Mouse (Mus musculus): ENCODE data around the gene Cfap126. TPM values are rescaled to one million over a fixed set of nuclear protein-coding genes. Genes with fewer than 3 reads are reported as not detected.
"Not testable (repeated sequence)": the region's sequence is repeated elsewhere in the genome, so short reads cannot be mapped to it uniquely, and the experiment has no call there.

Cfap126 gene
- polyA plus RNA-seq, 2 experiments from 2014 or later: 4.8 to 5.5 TPM

DNA sequence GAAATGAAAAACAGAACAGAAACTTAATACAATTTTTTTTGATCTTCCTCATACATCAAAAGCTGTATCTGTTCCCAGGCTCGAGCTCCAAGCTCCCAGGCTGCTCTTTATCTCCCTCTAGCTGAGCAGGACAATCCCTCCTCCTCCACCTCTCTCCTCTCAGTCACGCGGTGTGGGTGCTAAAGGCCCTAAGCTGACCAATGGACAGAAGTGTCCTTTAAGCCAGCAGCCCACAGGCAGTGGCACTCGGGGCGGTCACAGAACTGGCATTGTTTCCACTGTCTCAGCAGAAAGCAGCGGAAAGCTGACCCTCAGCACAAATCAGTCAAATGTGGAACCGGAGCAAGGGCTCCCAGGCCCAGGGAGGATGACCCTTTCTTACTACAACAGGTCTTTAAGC, 15.5 kb downstream of the Cfap126 start:
- ATAC-seq: no peak

DNA sequence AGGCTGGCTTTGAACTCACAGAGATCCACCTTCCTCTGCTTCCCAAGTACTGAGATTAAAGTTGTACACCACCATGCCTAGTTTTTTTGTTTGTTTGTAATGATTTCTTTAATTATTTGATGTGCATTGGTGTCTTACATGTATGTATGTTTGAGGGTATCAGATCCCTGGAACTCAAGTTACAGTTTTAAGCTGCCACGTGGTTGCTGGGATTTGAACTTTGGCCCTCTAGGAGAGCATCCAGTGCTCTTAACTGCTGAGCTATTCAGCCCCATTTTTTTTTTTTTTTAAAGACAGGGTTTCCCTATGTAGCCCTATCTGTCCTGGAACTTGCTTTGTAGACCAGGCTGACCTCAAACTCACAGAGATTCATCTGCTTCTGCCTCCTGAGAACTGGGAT, 17.3 kb downstream of the Cfap126 start:
- no peak for ATAC-seq

DNA sequence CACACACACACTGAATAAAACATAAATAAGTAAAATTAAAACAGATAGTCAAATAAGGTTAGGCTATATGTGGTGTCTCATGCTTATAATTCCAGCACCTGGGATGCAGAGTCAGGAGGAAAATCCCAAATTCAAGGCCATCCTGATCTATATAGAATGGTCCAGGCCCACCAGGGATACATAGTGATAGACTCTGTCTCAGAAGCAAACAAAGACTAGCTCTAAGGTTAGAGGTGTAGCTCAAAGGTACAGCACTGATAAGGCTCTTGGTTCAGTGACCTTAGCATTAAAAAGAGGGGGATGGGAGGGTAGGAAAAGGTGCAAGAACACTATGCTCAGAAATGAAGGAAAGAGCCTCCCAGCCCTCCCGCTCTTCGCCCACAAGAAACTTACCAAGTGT, 21.9 kb downstream of the Cfap126 start:
- ATAC-seq: no peak

DNA sequence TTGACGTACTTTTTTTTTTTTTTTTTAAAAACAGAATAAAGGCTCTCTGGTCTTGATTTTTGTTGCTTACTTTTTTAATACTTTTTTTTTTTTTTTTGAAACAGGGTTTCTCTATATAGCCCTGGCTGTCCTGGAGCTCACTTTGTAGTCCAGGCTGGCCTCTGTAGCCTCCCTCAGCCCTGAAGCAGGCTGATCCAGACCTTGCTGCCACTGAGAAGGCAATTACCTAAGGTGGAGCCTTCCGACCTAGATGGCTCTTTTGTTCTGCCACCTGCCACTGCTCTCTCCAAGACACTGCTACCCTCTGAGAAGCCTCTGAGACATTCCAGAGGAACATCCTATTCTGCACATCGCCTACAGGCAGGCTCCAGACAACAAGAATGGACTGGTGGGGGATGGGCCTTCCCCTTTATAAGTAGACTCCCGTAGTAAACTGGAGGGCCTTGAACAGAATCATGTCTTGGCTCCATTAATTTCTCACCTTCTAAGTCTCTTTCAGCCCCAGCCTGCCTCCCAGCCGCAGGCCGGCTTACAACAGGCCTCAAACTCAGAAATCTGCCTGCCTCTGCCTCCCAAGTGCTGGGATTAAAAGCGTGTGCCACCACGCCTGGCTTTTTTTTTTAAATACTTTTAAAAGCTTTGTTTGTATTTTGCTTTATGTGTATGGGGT, 23.9 kb downstream of the Cfap126 start:
- ATAC-seq: not testable (repeated sequence)

DNA sequence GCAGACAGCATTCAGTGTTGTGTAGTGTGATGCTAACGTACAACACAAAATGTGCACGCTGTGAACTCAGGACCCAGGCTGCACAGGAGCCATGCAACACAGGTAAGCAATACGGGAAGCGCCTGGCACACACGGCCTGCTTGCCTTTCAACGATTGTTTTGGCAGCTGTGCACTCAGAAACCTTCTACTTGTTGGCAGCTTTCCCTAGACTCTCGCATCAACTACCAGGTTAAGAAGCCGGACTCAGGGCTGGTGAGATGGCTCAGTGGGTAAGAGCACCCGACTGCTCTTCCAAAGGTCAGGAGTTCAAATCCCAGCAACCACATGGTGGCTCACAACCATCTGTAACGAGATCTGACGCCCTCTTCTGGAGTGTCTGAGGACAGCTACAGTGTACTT, 29.3 kb downstream of the Cfap126 start:
- ATAC-seq: not testable (repeated sequence)

DNA sequence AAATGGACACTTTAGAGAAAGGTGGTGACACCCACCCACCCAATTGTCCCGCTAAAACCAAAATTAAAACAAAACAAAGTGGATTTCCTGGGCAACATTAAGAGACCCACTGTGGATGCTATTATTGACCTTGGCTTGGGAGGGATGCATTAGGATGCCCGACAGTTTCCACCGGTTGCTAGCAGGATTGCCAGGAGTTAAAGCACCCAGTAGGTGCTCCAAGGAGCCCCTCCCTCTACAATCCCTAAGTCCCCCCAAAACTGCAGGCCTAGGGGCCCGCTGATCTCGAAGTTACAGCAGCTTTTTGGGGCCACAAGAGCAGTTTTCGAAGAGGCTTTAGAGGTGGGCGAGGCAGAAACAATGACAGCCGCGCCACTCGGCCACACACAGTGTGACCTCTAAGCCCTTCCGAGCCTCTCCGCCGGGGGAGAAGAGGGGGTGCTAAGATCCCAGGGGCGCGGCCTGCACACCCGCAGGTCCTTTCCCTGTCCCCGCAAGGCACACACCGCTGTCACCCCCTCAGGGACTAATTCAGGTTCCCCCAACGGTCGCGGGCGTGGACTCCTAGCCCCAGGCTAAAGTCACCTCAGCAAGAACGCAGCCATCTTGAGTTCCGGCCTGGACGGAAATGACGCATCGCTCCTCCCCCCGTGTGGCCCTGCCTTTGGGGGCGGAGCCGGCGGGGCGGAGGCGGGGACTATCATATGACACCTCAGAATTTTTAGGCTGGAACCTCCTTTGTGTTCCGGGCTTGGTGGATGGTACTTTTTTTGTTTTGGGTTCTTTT, 36.4 kb downstream of the Cfap126 start, which contains the start of the genes Sdhc and Mpz:
Gene Sdhc (minus strand): TSS at position 630 of the 787 bp plus-strand sequence.
Gene Mpz (plus strand): TSS at position 738 of the 787 bp plus-strand sequence.
- ATAC-seq: peak; percentile 99

DNA sequence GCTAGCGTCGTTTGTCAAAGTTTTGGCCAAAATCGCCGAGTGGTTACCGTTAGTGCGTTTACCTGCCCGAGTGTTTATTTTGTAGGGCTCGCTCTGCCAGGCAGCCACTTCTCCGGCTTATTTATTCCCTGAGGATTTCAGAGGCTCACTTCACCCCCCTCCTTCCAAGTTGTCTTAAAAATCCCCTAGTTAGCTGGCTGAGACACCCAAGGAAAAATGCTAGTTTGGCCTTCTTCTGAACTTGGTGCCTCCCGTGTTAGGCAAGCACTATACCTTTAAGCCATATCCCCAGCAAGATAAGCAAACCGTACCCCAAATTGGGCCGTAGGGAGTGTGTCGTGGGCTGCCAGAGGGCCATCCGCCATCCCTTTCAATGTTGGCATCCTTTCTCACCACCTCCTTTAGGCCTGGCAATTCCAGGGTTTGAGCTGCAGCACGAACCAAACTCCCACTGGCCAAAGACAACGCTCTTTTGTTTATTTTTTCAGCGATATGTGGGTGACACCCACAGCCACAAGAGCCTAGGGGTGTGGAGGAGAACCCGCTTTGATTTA, 37.2 kb downstream of the Cfap126 start:
- peak; percentile 25 for ATAC-seq

DNA sequence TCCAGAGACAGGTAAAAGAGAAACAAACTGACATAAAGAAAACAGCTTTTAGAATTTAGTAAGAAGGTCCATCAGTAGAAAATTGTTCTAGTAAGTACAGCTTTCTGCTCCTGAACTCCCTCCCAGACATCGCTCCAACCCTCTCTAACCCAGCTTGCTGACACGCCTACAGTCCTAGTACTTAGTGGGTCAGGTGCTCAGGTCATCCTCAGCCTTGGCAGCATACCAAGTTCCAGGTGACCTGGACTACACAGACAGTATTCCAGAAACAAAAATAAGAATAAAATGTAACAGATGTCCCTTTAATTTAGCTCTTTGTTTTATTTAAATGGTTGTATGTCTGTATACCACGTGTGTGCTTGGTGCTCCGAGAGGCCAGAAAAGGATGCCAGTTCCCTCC, 38.2 kb downstream of the Cfap126 start:
- ATAC-seq: no peak

DNA sequence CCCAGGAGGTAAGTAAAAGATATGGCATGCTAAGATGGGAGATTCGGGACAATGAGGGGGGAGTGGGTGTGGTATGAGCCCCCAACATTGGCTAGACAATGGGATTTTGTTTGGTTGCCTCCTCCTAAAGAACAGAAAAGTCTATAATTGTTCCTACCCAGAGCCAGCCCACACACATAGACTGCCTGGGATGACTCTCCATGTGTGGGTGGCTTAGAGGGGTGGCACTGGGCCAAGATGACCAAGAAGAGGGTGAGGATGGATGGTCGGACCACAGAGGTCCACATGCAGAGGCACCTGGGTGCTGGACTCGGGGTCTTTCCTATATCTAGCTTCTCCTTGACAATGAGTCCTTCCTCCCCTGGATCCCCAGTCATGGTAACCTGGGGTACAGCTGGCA, 42.9 kb downstream of the Cfap126 start:
- no peak for ATAC-seq

DNA sequence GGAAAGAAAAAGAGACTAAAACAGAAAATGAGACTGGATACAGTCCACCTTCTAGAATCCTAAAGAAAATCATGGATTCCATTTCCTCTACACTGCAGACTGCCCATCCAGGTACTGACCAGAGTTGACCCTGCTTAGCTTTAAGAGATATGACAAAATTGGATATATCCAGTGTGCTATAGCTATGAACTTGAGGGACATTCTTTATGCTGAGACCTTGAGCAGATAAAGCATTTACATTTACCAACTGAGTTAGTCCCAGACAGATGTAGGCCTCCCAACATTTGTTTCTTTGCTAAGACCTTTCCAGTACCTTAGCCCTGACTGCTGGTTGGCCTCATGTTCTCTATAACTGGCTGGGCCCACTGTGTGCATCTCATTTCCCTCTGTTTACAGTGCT, 44.2 kb downstream of the Cfap126 start:
- ATAC-seq: no peak

DNA sequence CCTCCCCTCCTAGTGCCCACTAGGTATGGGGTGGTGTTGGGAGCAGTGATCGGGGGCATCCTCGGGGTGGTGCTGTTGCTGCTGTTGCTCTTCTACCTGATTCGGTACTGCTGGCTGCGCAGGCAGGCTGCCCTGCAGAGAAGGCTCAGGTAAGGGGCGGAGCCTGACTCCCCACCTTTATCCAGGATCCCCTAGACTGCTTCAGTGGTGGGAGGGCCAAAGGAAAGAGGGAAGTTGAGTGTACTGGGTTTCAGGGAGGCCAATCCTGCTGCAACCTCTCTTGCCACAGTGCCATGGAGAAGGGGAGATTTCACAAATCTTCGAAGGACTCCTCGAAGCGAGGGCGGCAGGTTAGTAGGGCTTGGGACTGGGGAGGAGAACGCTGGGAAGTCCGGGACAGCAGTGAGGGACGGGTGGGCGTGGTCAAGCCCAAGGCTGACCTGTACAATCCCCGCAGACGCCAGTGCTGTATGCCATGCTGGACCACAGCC, 45.8 kb downstream of the Cfap126 start:
- no peak for ATAC-seq

DNA sequence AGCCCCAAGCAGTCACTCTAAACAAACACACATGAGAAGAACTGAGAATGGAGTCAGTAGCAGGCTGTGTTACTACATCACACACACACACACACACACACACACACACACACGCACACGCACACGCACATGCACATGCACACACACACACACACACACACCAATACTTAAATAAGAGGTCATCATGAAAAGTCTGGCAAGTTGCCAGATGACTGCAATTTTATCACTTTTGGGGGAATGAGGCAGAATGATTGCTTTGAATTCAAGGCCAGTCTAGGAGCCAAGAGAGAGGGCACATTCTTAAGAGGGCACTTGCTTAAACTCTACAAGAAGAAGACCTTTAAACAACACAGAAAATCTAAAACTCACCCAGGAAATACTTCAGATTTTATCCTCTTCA, 48.8 kb downstream of the Cfap126 start:
- no peak for ATAC-seq

DNA sequence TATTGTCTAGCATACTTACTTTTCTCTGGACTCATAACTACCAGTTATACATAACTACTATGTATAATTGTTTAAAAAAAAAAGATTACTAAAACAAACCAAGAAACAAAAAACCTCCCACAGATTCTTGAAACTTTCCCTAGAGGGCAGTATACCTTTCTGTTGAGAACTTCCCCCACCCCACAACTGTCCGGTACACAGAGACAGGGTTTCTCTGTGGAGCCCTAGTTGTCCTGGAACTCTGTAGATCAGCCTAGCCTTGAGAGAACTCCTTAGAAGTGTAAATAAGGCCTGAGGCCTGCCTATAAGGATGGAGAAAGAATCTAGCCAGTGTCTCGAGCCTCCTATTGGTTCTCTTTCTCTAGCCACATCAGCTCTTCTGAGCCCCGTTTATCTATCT, 50.5 kb downstream of the Cfap126 start:
- no peak for ATAC-seq

DNA sequence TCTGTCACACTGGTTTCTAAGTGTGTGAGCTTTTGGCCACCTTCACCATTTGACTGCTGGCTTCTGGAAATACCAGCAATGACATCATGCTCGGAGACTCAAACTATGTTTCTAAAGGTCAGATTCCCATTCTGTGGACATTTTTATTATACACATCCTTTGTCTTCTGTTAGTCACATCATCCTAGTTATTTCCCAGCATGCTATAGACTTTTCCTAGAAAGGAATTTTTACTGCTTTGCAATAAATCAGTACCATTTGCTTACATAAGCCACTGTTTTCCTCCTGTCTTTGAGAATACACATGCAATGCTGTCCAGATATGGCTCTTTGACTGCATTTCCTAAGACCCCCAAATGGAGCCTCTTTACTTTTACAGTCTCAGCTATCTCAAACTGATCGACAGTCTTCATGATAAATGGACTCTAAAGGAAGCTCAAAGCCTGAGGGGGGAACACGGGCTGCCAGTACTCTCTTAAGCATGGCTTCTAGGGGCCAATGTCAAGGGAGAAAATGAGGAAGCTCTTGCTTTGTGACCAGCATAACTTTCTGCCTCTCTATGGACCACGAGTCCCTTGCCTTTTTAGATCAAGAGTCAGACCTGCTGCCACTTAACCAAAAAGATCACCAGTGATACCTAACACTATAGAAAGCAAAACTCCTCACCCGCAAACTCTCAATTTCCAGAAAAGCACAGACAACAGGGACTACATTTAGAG, 52.1 kb downstream of the Cfap126 start:
- ATAC-seq: no peak

DNA sequence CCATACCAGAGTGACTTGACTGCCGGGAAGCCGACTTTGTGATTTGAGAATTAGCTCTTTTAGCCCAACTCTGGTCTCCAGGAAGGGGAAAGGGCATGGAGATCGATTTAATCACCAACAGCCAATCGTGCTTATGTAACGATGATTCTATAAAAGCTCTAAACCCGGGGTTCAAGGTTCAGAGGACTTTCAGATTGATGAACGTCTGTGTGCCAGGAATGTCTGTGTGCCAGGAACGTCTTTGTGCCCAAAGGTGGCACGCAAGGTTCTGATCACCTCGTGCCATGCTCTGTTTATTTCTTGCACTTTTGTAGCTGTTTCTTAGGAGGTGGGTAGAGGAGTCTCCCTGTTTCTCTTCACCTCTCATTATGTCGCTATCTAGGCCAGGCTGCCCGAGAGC, 55.2 kb downstream of the Cfap126 start:
- no peak for ATAC-seq

DNA sequence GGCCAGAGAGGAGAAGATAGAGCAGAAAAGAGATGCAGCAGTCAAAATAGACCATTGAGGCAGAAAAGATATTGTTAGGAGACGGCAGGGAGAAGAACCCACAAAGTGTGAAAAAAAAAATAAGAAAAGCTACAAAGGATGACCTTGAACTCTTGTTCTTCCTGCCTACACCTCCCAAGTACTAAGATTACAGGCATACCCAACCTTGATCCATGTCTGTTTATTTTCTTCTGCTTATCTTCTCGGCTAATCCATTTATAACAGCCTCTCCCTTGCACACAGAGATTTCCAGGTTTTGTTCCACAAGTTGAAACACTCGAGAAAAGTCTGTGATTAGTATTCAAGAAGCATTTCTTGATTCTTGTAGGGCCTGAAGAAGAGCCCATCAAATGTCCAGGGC, 56.2 kb downstream of the Cfap126 start:
- no peak for ATAC-seq

DNA sequence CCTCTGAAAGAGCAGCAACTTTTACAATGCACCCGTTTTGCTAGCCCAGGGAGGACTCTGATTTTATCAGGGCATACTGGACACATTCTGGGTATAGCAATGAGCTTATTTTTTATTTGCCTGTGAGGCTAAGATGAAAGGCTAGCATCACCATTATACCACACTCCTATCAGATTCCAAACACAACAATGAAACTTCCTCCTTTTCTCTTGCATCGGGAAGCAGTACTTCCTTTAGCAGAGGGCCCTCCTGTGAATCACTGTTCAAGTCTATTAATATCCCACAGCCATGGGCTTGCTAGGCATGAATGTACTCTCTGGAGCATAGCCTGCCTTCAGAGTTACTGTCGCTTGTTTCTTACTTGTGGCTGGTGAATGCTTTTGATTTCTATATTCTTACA, 57.4 kb downstream of the Cfap126 start:
- ATAC-seq: no peak

DNA sequence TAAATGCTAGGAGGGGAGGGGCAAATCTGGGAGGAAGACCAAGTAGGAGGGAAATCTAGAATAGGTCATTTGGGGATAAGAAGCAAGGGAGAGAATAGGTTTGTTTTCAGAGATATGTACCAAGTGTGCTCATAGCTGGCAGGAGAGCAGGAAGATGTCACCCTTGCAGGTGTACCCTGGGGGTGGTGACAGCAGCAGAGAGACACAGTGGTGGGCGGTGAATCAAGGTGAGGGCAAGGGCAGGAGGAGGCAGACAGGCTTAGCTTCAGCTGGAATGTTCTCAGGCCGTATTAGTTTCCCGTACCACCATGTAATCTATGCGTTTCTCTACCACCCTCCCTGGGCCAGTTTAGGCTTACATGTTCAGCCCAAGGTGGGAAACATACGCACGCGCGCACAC, 59.1 kb downstream of the Cfap126 start:
- no peak for ATAC-seq

Other genes starting within 250 kb of the Cfap126 start
- gene Atf6, start 246.1 kb upstream of the Cfap126 start, polyA plus RNA-seq (2017; shearing (Covaris generic)): 1 to 10 TPM; 5.8 to 8.8 TPM
- not detected for gene Gm26620, start 228.9 kb upstream of the Cfap126 start, polyA plus RNA-seq (2017; shearing (Covaris generic))
- 10 to 100 TPM; 14.8 to 16.1 TPM for gene Dusp12, start 228.4 kb upstream of the Cfap126 start, polyA plus RNA-seq (2017; shearing (Covaris generic))
- not detected for gene Fcrlb, start 201.0 kb upstream of the Cfap126 start, polyA plus RNA-seq (2017; shearing (Covaris generic))
- 1 to 10 TPM in 1 of 2 experiments, under 1 TPM in 1; 0.52 to 3.9 TPM for gene Fcrla, start 186.3 kb upstream of the Cfap126 start, polyA plus RNA-seq (2017; shearing (Covaris generic))
- gene Fcgr2b, start 137.4 kb upstream of the Cfap126 start, polyA plus RNA-seq (2017; shearing (Covaris generic)): 1 to 10 TPM in 1 of 2 experiments, not detected in 1; 1.1 TPM
- under 1 TPM in 1 of 2 experiments, not detected in 1; 0.26 TPM for gene Fcgr4, start 95.0 kb upstream of the Cfap126 start, polyA plus RNA-seq (2017; shearing (Covaris generic))
- gene Fcgr3, start 49.0 kb upstream of the Cfap126 start, polyA plus RNA-seq (2017; shearing (Covaris generic)): not detected
- 100 to 1,000 TPM; 135 to 150 TPM for gene Sdhc, start 36.7 kb downstream of the Cfap126 start, polyA plus RNA-seq (2017; shearing (Covaris generic))
- not detected for gene Mpz, start 36.8 kb downstream of the Cfap126 start, polyA plus RNA-seq (2017; shearing (Covaris generic))
- not detected for gene Pcp4l1, start 82.3 kb downstream of the Cfap126 start, polyA plus RNA-seq (2017; shearing (Covaris generic))
- under 1 TPM; 0.15 to 0.54 TPM for gene Nr1i3, start 100.1 kb downstream of the Cfap126 start, polyA plus RNA-seq (2017; shearing (Covaris generic))
- gene Tomm40l, start 108.6 kb downstream of the Cfap126 start, polyA plus RNA-seq (2017; shearing (Covaris generic)): 10 to 100 TPM; 24.0 to 48.7 TPM
- gene Apoa2, start 111.1 kb downstream of the Cfap126 start, polyA plus RNA-seq (2017; shearing (Covaris generic)): under 1 TPM in 1 of 2 experiments, not detected in 1; 0.75 TPM
- 1 to 10 TPM; 1.8 to 3.5 TPM for gene Fcer1g, start 120.4 kb downstream of the Cfap126 start, polyA plus RNA-seq (2017; shearing (Covaris generic))
- under 1 TPM in 1 of 2 experiments, not detected in 1; 0.13 TPM for gene Adamts4, start 136.5 kb downstream of the Cfap126 start, polyA plus RNA-seq (2017; shearing (Covaris generic))
- gene Ndufs2, start 137.5 kb downstream of the Cfap126 start, polyA plus RNA-seq (2017; shearing (Covaris generic)): 100 to 1,000 TPM; 115 to 119 TPM
- 10 to 100 TPM; 56.0 to 93.6 TPM for gene B4galt3, start 156.4 kb downstream of the Cfap126 start, polyA plus RNA-seq (2017; shearing (Covaris generic))
- 100 to 1,000 TPM in 1 of 2 experiments, 10 to 100 TPM in 1; 70.8 to 108 TPM for gene Ppox, start 167.3 kb downstream of the Cfap126 start, polyA plus RNA-seq (2017; shearing (Covaris generic))
- gene Usp21, start 174.1 kb downstream of the Cfap126 start, polyA plus RNA-seq (2017; shearing (Covaris generic)): 10 to 100 TPM; 22.6 to 27.9 TPM
- 10 to 100 TPM; 74.0 to 84.4 TPM for gene Ufc1, start 181.1 kb downstream of the Cfap126 start, polyA plus RNA-seq (2017; shearing (Covaris generic))
- 10 to 100 TPM; 36.8 to 43.8 TPM for gene Dedd, start 215.2 kb downstream of the Cfap126 start, polyA plus RNA-seq (2017; shearing (Covaris generic))
- gene Nit1, start 231.7 kb downstream of the Cfap126 start, polyA plus RNA-seq (2017; shearing (Covaris generic)): 10 to 100 TPM; 31.7 to 40.3 TPM
- gene Pfdn2, start 231.8 kb downstream of the Cfap126 start, polyA plus RNA-seq (2017; shearing (Covaris generic)): 10 to 100 TPM; 69.6 to 75.8 TPM
- under 1 TPM; 0.36 to 0.72 TPM for gene Klhdc9, start 246.9 kb downstream of the Cfap126 start, polyA plus RNA-seq (2017; shearing (Covaris generic))